ENCODE assay signal across 8 mouse cellular contexts in genomic region chr3:108536517-108537260, GRCm38 (mm10). TPM values are rescaled to one million over a fixed set of nuclear protein-coding genes. Genes with fewer than 3 reads are reported as not detected.
A peak's percentile ranks its signal among the peaks of the same experiment; 100 is the strongest.
DNase-seq lines count a peak whose midpoint lies in the region; ATAC-seq and TF ChIP-seq lines count a peak whose summit lies in the region.

5330417C22Rik (minus strand) TSS chr3:108536536.

- peak within 1 kb of the TSS; percentile 61 for H3K4me2 ChIP-seq in intestine, embryonic 16.5 days (ENCODE audit: low read depth, low read length)

- peak; percentile 49 for ATAC-seq in intestine, embryonic 16.5 days

- peak; percentile 42 for DNase-seq in gastrocnemius, adult 2 months
- no peak for DNase-seq in gastrocnemius, adult 8-10 months (ENCODE audit: low spot score in 2 of 2)
- peak; percentile 40 for DNase-seq in cerebellum, adult 8-10 months
- peak; percentile 84 to 91 for DNase-seq in frontal cortex, postnatal 10 days (ENCODE audit: low spot score in 2 of 2)
- peak; percentile 63 for DNase-seq in left cerebral cortex, postnatal 4 days
- peak; percentile 57 for DNase-seq in midbrain, embryonic 10.5 days (ENCODE audit: low spot score)
- DNase-seq in spleen, adult 18-20 months, result peak; percentile 18 to 24

- no peak within 1 kb of the TSS for H3K9ac ChIP-seq in intestine, embryonic 16.5 days (ENCODE audit: low read depth, low read length)

- H3K9me3 ChIP-seq in intestine, embryonic 16.5 days (ENCODE audit: control insufficient read depth, low read length), result no peaks in the 10 kb centered on the region
- no peaks in the 10 kb centered on the region for H3K9me3 ChIP-seq in midbrain, embryonic 10.5 days (replicated peaks)

- H3K4me1 ChIP-seq in intestine, embryonic 16.5 days (ENCODE audit: control insufficient read depth, insufficient read depth, low read length), result peaks cover 11% of the 10 kb centered on the region
- peaks cover 21% of the 10 kb centered on the region for H3K4me1 ChIP-seq in midbrain, embryonic 10.5 days

- intact Hi-C loops in gastrocnemius, adult 2 months (cut with DNase I), result no loop called here
- intact Hi-C loops in left cerebral cortex, postnatal 4 days (cut with DNase I), result no loop called here

- peaks cover 13% of the 10 kb centered on the region for H3K27me3 ChIP-seq in intestine, embryonic 16.5 days (replicated peaks; ENCODE audit: control insufficient read depth, insufficient read depth, low read length)
- H3K27me3 ChIP-seq in midbrain, embryonic 10.5 days (ENCODE audit: low read depth, poor library complexity, severe bottlenecking), result peaks cover 32% of the 10 kb centered on the region

- WGBS in intestine, embryonic 16.5 days, result 1% methylated on average over 35 of the region's 35 CpGs
- WGBS in midbrain, embryonic 10.5 days, result 2% methylated on average over 35 of the region's 35 CpGs

- no peaks in the 10 kb centered on the region for H3K36me3 ChIP-seq in intestine, embryonic 16.5 days (ENCODE audit: control insufficient read depth, insufficient read depth, low read length)
- no peaks in the 10 kb centered on the region for H3K36me3 ChIP-seq in midbrain, embryonic 10.5 days

- H3K27ac ChIP-seq in gastrocnemius, adult 2 months, result 0 out of 2 replicates have a peak within 1 kb of the TSS, but pooled peaks have one; percentile 3
- no peak within 1 kb of the TSS for H3K27ac ChIP-seq in intestine, embryonic 16.5 days (ENCODE audit: low read length)
- H3K27ac ChIP-seq in midbrain, embryonic 10.5 days (replicated peaks), result peak within 1 kb of the TSS; percentile 63; the same call in 1 of the 2 replicates

- no peak for TF ChIP-seq CTCF in gastrocnemius, adult 2 months (IDR thresholded peaks at IDR 0.05)

- peak within 1 kb of the TSS; percentile 66 for H3K4me3 ChIP-seq in gastrocnemius, adult 2 months
- peak within 1 kb of the TSS; percentile 34 for H3K4me3 ChIP-seq in intestine, embryonic 16.5 days (ENCODE audit: low read length)
- H3K4me3 ChIP-seq in midbrain, embryonic 10.5 days, result peak within 1 kb of the TSS; percentile 63

RNA-seq across cellular contexts. Expression of gene 5330417C22Rik, which starts in this region (rescaled TPM):
- total RNA-seq in gastrocnemius, adult 2 months (2021), result not detected
- total RNA-seq in gastrocnemius, adult 8-10 months (2022), result under 1 TPM in 2 of 4 experiments, not detected in 2; 0.19 to 0.31 TPM
- 15.5 and 18.0 TPM in 2 replicates for polyA plus RNA-seq in intestine, embryonic 16.5 days (2015; fragmentation: Nextera tagmentation; extraction: Ambion mirVana)
- total RNA-seq in left cerebral cortex, postnatal 4 days (2021), result 10 to 100 TPM; 17.6 to 20.1 TPM
- 2.6 and 3.2 TPM in 2 replicates for polyA plus RNA-seq in midbrain, embryonic 10.5 days (2016; fragmentation: Nextera tagmentation; extraction: Ambion mirVana)

Comparison
In these comparisons a context has a peak if more than half of its experiments do, and no peak if none do; other contexts are left out.
1. RNA of gene 5330417C22Rik (total RNA-seq): 17.6 to 20.1 TPM in left cerebral cortex, postnatal 4 days; 0.19 to 0.31 TPM in gastrocnemius, adult 8-10 months and not detected in gastrocnemius, adult 2 months; every median in the first group is over 10 times any median in the second.
2. Peak in DNase-seq, H3K4me3 ChIP-seq and H3K27ac ChIP-seq in gastrocnemius, adult 2 months; RNA of the gene not detected or under 1 TPM.
3. DNase-seq: peak in cerebellum, adult 8-10 months (single experiment), frontal cortex, postnatal 10 days (2 of 2), left cerebral cortex, postnatal 4 days (single experiment), midbrain, embryonic 10.5 days (single experiment) and spleen, adult 18-20 months (2 of 2); none in gastrocnemius, adult 8-10 months (0 of 2).
4. Peak in every context shown above with its lines, with median percentiles within 50 percentile points of each other: H3K4me3 ChIP-seq.